Mouse (Mus musculus) hindbrain, postnatal 0 days (tissue): ENCODE data around the gene Nrcam. TPM values are rescaled to one million over a fixed set of nuclear protein-coding genes. Genes with fewer than 3 reads are reported as not detected.
A peak's percentile ranks its signal among the peaks of the same experiment; 100 is the strongest.

Source experiments
- ATAC-seq: fragments of 200-750 bp; cut with Nextera tagmentation; 2 replicates; pipeline ENCODE4 v1.8.0; 2017; ENCODE audit warnings: mild to moderate bottlenecking, moderate TSS enrichment, moderate library complexity
- DNase-seq: peaks from one replicate; pipeline ENCODE4 v3.0.0-alpha.2; 2015; ENCODE audit warnings: low spot score
- H3K27ac ChIP-seq: fragments of 300-500 bp; sonication (generic); 2 replicates; pipeline ENCODE4 v1.5.1; 2014; ENCODE audit warnings: mild to moderate bottlenecking
- H3K27me3 ChIP-seq: fragments of 300-500 bp; sonication (generic); 2 replicates; pipeline ENCODE4 v1.6.1; 2014; ENCODE audit warnings: low read length, mixed read lengths; ENCODE audit not compliant: insufficient read depth
- H3K36me3 ChIP-seq: fragments of 300-500 bp; sonication (generic); 2 replicates; pipeline ENCODE4 v1.6.1; 2014; ENCODE audit warnings: low read length, mixed read lengths; ENCODE audit not compliant: insufficient read depth
- H3K4me1 ChIP-seq: fragments of 300-500 bp; sonication (generic); 2 replicates; pipeline ENCODE4 v1.6.1; 2014; ENCODE audit warnings: antibody characterized with exemption, low read length, mixed read lengths; ENCODE audit not compliant: insufficient read depth
- H3K4me2 ChIP-seq: fragments of 300-500 bp; sonication (generic); 2 replicates; pipeline ENCODE4 v1.6.1; 2014; ENCODE audit warnings: low read depth, mild to moderate bottlenecking, low read length, moderate library complexity, mixed read lengths
- H3K4me3 ChIP-seq: fragments of 300-500 bp; sonication (generic); 2 replicates; pipeline ENCODE4 v1.5.1; 2014; ENCODE audit warnings: low read length
- H3K9ac ChIP-seq: fragments of 300-500 bp; sonication (generic); replicated peaks from 2 replicates; pipeline ENCODE4 v1.6.1; 2014; ENCODE audit warnings: mild to moderate bottlenecking, low read length, moderate library complexity, mixed read lengths
- H3K9me3 ChIP-seq: fragments of 300-500 bp; sonication (generic); 2 replicates; pipeline ENCODE4 v1.6.1; 2016; ENCODE audit warnings: low read length, mixed read lengths
- CTCF ChIP-seq: IDR thresholded peaks from 2 replicates; pipeline ENCODE4 v1.5.1; 2016; ENCODE audit warnings: antibody characterized with exemption, control low read depth, low read depth
- WGBS: fragments of 180-500 bp; shearing (Covaris S2); extraction: QIAGEN DNeasy Blood & Tissue Kit; methylation state at CpG from one replicate; pipeline ENCODE4 v1.1.7; 2014; 5-methylcytosine and 5-hydroxymethylcytosine counted together
- polyA plus RNA-seq: library from polyadenylated mRNA; unstranded; fragments of >200 nt; fragmentation: Nextera tagmentation; extraction: Ambion mirVana; gene quantifications from 2 replicates; pipeline ENCODE4 v1.2.1, GENCODE M21; 2015
- total RNA-seq: library from RNA; depleted of rRNA; stranded (reverse); fragments of >200 nt; gene quantifications from 2 replicates; pipeline ENCODE4 v1.2.3, GENCODE M21; 2014

Gene Nrcam
- total and polyA plus RNA-seq, 2 experiments from 2014 or later = 113 to 163 TPM

DNA sequence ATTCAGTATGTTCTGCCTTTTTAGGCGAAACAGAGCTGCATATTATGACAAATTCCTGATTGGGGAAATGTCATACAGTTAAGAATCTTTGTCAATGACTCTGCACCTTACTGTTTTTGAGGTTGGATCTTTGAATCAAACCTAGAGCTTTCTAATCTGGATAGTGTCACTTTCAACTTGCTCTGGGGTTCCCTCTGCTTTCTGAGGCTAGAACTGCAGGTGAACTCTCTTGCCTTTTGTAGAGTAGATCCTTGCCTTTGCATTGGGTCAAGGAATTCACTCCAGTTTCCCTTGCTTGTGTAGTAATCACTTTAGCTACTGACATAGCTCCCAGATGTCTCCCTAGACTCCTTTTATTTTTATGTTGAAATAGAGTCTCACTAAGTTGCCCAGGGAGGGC, 123.1 kb downstream of the Nrcam start:
- H3K27ac ChIP-seq = no peak overlapping the region
- no peak overlapping the region for H3K4me2 ChIP-seq
- TF ChIP-seq CTCF = peak; percentile 38
- H3K9ac ChIP-seq = no peak overlapping the region
- H3K36me3 ChIP-seq = no peaks in the 10 kb centered on the region
- H3K4me3 ChIP-seq = no peak overlapping the region
- ATAC-seq (no peak), DNase-seq (no peak)
- WGBS = 67% methylated on average over 1 of the region's 1 CpGs
- no peaks in the 10 kb centered on the region for H3K4me1 ChIP-seq
- no peaks in the 10 kb centered on the region for H3K9me3 ChIP-seq
- H3K27me3 ChIP-seq = no peaks in the 10 kb centered on the region

DNA sequence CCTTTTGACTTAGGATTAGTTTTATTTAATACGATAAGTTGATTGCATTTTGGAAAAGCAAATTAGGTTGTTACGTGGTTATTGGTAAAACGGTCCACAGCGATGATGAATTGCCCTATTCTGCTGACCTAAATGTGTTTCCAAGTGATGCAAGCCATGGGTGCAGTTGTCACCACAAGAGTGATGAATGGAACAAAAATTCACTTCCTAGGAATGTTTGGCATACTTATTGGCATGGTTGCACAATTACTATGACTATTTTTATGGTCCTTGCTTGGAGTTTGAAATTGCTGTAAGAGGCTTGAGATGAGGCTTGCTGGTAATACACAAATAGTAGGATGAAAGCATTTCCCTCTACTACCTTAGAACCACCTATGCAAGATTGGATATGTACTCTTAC, 125.1 kb downstream of the Nrcam start:
- no peaks in the 10 kb centered on the region for H3K4me1 ChIP-seq
- ATAC-seq = no peak
- H3K4me3 ChIP-seq = no peak overlapping the region
- no peaks in the 10 kb centered on the region for H3K36me3 ChIP-seq
- H3K9me3 ChIP-seq = no peaks in the 10 kb centered on the region
- H3K27ac ChIP-seq = no peak overlapping the region
- no peak overlapping the region for H3K4me2 ChIP-seq
- 82% methylated on average over 4 of the region's 4 CpGs for WGBS
- no peak overlapping the region for H3K9ac ChIP-seq
- no peaks in the 10 kb centered on the region for H3K27me3 ChIP-seq
- no peak for TF ChIP-seq CTCF
- no peak for DNase-seq

DNA sequence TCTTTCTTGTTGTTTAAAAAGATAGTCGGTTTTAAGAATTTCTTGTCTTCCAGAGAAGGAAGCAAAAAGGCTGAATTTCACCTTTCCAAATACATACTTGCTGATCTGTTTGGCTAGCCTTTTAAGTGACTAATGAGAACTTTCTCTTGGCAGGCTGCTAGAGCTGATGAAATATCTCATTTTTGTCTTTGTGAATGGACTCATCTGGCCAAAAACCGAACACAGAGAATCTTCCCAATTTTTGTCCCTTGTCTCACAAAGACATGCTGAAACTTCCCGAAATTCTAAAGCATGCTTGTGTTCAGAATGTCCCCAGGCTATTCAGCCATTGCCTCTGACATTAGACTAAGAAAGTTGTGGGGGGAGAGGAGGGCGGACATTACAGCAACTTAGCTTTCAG, 129.3 kb downstream of the Nrcam start:
- no peaks in the 10 kb centered on the region for H3K27me3 ChIP-seq
- no peak overlapping the region for H3K4me2 ChIP-seq
- DNase-seq (no peak), ATAC-seq (no peak)
- no peak for TF ChIP-seq CTCF
- 77% methylated on average over 4 of the region's 4 CpGs for WGBS
- no peaks in the 10 kb centered on the region for H3K9me3 ChIP-seq
- H3K4me1 ChIP-seq = peaks cover 6% of the 10 kb centered on the region; the same call in 1 of the 2 replicates
- H3K36me3 ChIP-seq = no peaks in the 10 kb centered on the region
- no peak overlapping the region for H3K4me3 ChIP-seq
- H3K9ac ChIP-seq = no peak overlapping the region
- no peak overlapping the region for H3K27ac ChIP-seq

- H3K4me1 ChIP-seq = peaks cover 10% of the 10 kb centered on the region; the same call in 1 of the 2 replicates
- no peaks in the 10 kb centered on the region for H3K36me3 ChIP-seq
- peak; percentile 42 for TF ChIP-seq CTCF
- no peaks in the 10 kb centered on the region for H3K27me3 ChIP-seq
- ATAC-seq (peak; percentile 92), DNase-seq (peak; percentile 71)
- H3K9ac ChIP-seq = no peak overlapping the region
- peak overlapping the region; percentile 73 for H3K27ac ChIP-seq
- H3K4me2 ChIP-seq = no peak overlapping the region
- no peaks in the 10 kb centered on the region for H3K9me3 ChIP-seq
- 14% methylated on average over 4 of the region's 4 CpGs for WGBS
- H3K4me3 ChIP-seq = no peak overlapping the region
Observed at GRCm38 (mm10) chr12:44462436-44462835, 133.8 kb downstream of the Nrcam start.

- H3K36me3 ChIP-seq = no peaks in the 10 kb centered on the region
- no peak overlapping the region for H3K4me2 ChIP-seq
- H3K4me1 ChIP-seq = peaks cover 10% of the 10 kb centered on the region; the same call in 1 of the 2 replicates
- H3K9ac ChIP-seq = no peak overlapping the region
- no peak overlapping the region for H3K4me3 ChIP-seq
- no peaks in the 10 kb centered on the region for H3K27me3 ChIP-seq
- TF ChIP-seq CTCF = no peak
- no peaks in the 10 kb centered on the region for H3K9me3 ChIP-seq
- ATAC-seq (peak; percentile 70), DNase-seq (peak; percentile 51)
- 15% methylated on average over 6 of the region's 6 CpGs for WGBS
- peak overlapping the region; percentile 73 for H3K27ac ChIP-seq
Observed at GRCm38 (mm10) chr12:44462976-44463375, 134.3 kb downstream of the Nrcam start.

GRCm38 (mm10) chr12:44471073-44471472, 142.4 kb downstream of the Nrcam start:
- WGBS = 54% methylated on average over 5 of the region's 5 CpGs
- no peaks in the 10 kb centered on the region for H3K9me3 ChIP-seq
- no peak overlapping the region for H3K4me3 ChIP-seq
- H3K27ac ChIP-seq = no peak overlapping the region
- no peaks in the 10 kb centered on the region for H3K36me3 ChIP-seq
- DNase-seq = no peak
- H3K4me2 ChIP-seq = no peak overlapping the region
- no peaks in the 10 kb centered on the region for H3K4me1 ChIP-seq
- no peak overlapping the region for H3K9ac ChIP-seq
- ATAC-seq = no peak
- no peak for TF ChIP-seq CTCF
- H3K27me3 ChIP-seq = no peaks in the 10 kb centered on the region

DNA sequence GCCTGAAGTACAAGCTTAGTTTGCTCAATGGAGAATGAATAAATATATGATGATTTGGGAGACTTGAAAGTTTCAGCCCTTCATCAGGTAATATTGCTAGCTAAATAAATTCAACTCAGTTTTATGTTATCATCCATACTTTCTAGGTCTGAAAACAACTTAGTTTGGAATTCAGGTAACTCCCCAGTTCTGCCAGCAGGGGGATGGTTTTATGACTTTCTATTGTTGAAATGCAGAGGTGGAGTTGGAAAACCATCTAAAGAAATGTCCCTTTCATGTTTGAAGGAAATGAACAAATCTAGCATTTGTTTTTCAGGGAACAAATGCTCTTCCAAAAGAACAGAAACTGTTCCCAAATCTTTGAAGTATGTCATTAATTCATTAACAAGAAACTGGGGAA, 146.7 kb downstream of the Nrcam start:
- no peak overlapping the region for H3K9ac ChIP-seq
- ATAC-seq (no peak), DNase-seq (no peak)
- no peak overlapping the region for H3K4me3 ChIP-seq
- no peak overlapping the region for H3K27ac ChIP-seq
- H3K36me3 ChIP-seq = no peaks in the 10 kb centered on the region
- H3K4me1 ChIP-seq = peaks cover 5% of the 10 kb centered on the region; the same call in 1 of the 2 replicates
- no peak overlapping the region for H3K4me2 ChIP-seq
- H3K9me3 ChIP-seq = no peaks in the 10 kb centered on the region
- no peak; the same call in 1 of the 2 replicates for TF ChIP-seq CTCF
- H3K27me3 ChIP-seq = no peaks in the 10 kb centered on the region
